Mouse (Mus musculus) spleen, adult 2 months (tissue): ENCODE results near the gene Ldb1. TPM values are rescaled to one million over a fixed set of nuclear protein-coding genes. Genes with fewer than 3 reads are reported as not detected.

ENCODE experiments used
- DNase-seq, 2 experiments: peaks; one replicate each; pipeline versions ENCODE4 v3.0.0 to v3.0.0-alpha.2; 2012 to 2021; ENCODE audit warnings: low spot score in 2 of 2, low read depth in 1 of 2
- H3K27ac ChIP-seq: fragments of 200-500 bp; 2 replicates; pipeline ENCODE4 v1.5.1; 2012; ENCODE audit warnings: low read length, inconsistent platforms; ENCODE audit not compliant: insufficient read depth
- H3K27me3 ChIP-seq: fragments of 200-500 bp; 2 replicates; pipeline ENCODE4 v1.6.1; 2012; ENCODE audit warnings: mild to moderate bottlenecking, moderate library complexity, low read length, inconsistent platforms; ENCODE audit not compliant: control insufficient read depth, insufficient read depth
- H3K36me3 ChIP-seq: fragments of 200-500 bp; 2 replicates; pipeline ENCODE4 v1.6.1; 2012; ENCODE audit warnings: mild to moderate bottlenecking, low read length, inconsistent platforms; ENCODE audit not compliant: control insufficient read depth, insufficient read depth
- H3K4me1 ChIP-seq: fragments of 200-500 bp; 2 replicates; pipeline ENCODE4 v1.6.1; 2011; ENCODE audit warnings: inconsistent platforms; ENCODE audit not compliant: control insufficient read depth, insufficient read depth, insufficient read length
- H3K4me3 ChIP-seq: fragments of 200-500 bp; 2 replicates; pipeline ENCODE4 v1.5.1; 2011; ENCODE audit warnings: mild to moderate bottlenecking, inconsistent platforms; ENCODE audit not compliant: insufficient read depth, insufficient read length; ENCODE audit errors: extremely low read depth
- CTCF ChIP-seq: fragments of 200-500 bp; IDR thresholded peaks from 2 replicates; pipeline ENCODE4 v1.5.1; 2011; ENCODE audit warnings: mild to moderate bottlenecking, inconsistent platforms; ENCODE audit not compliant: insufficient read depth, insufficient read length, insufficient replicate concordance; ENCODE audit errors: extremely low read depth
- POLR2A ChIP-seq: fragments of 200-500 bp; IDR thresholded peaks from 2 replicates; pipeline ENCODE4 v1.6.1; 2011; ENCODE audit warnings: low read depth, low read length, inconsistent platforms
- WGBS: fragments of 180-500 bp; shearing (Covaris S2); methylation state at CpG from one replicate; pipeline ENCODE4 v1.1.7; 2018; 5-methylcytosine and 5-hydroxymethylcytosine counted together
- polyA plus RNA-seq: library from polyadenylated mRNA; depleted of rRNA; stranded (reverse); fragments of >200 nt; gene quantifications from 2 replicates; pipeline ENCODE4 v1.2.3, GENCODE M21; 2012

The Ldb1 gene
- polyA plus RNA-seq, 1 experiment = 224 TPM

DNA sequence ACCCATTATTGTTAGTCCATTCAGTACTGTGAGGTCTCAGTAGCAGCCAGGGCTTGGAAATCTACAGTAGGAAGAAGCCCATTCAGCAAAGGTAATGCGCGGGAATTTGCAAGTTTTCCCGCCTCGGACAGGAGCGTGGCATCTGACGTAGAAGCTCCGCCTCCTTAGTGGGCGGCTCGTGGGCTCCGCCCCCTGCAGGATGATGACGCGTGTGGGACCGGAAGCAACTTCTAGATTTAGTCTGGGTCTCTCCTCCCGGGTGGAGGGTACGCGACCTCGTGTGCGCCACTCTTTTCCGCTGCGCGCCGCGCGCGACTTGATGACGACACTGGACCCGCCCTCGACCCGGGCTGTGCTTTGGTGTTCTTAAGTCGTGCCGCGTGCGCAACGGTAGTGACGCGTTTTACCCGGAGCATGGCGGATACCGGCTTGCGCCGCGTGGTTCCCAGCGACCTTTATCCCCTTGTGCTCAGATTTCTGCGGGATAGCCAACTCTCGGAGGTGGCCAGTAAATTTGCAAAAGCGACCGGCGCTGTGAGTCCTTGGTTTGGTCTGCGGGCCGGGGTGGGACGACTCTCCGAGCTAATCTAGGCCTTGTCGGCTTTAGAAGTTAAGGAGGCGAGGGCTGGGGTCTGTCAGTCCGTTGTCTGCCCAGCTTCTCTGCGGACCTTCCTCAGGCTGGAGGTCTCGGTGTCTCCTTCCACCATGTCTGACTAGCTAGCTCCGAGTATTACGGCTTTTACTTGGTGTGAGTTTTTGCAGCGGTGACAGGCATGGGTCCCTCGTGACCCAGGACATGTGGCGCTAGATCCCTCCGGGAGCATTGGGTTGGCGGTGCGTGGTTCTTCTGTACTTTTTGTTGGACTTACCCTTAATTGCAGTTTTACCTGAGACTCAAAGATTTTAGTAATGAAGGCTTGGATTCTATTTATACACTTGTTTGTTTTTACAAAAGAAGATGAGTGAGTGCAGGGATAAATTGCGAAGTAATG is 30.9 kb upstream of the Ldb1 start, which contains the start of gene Nolc1:
Nolc1 (plus strand) TSS at position 248 of the 992 bp plus-strand sequence.
- H3K36me3 ChIP-seq = peaks cover 22% of the 10 kb centered on the region
- TF ChIP-seq CTCF (no peak), POLR2A (peak; percentile 36; the same call in 1 of the 2 replicates)
- DNase-seq = peak; percentile 98 to 99
- WGBS = under 1% methylated on average over 66 of the region's 66 CpGs
- peaks cover 6% of the 10 kb centered on the region; the same call in 1 of the 2 replicates for H3K4me1 ChIP-seq
- H3K4me3 ChIP-seq = peak within 1 kb of the TSS; percentile 76
- H3K27ac ChIP-seq = peak within 1 kb of the TSS; percentile 26
- H3K27me3 ChIP-seq = no peaks in the 10 kb centered on the region

GRCm38 (mm10) chr19:46074266-46074665 is 29.3 kb upstream of the Ldb1 start:
- 88% methylated on average over 5 of the region's 5 CpGs for WGBS
- Histone ChIP-seq H3K27ac (no peak overlapping the region), H3K36me3 (peaks cover 16% of the 10 kb centered on the region), H3K4me3 (no peak overlapping the region), H3K4me1 (peaks cover 6% of the 10 kb centered on the region; the same call in 1 of the 2 replicates), H3K27me3 (no peaks in the 10 kb centered on the region)
- TF ChIP-seq POLR2A (no peak), CTCF (no peak)
- no peak for DNase-seq

- H3K27ac ChIP-seq = no peak overlapping the region
- no peak for DNase-seq
- peaks cover 6% of the 10 kb centered on the region; the same call in 1 of the 2 replicates for H3K4me1 ChIP-seq
- H3K27me3 ChIP-seq = no peaks in the 10 kb centered on the region
- no peak overlapping the region for H3K4me3 ChIP-seq
- H3K36me3 ChIP-seq = peaks cover 18% of the 10 kb centered on the region
- TF ChIP-seq CTCF (no peak), POLR2A (no peak)
- 91% methylated on average over 7 of the region's 7 CpGs for WGBS
These were observed 28.3 kb upstream of the Ldb1 start for GRCm38 (mm10) chr19:46073285-46073684.

GRCm38 (mm10) chr19:46068054-46068453 is 23.0 kb upstream of the Ldb1 start:
- Histone ChIP-seq H3K36me3 (peaks cover 50% of the 10 kb centered on the region), H3K4me1 (no peaks in the 10 kb centered on the region), H3K4me3 (no peak overlapping the region), H3K27me3 (no peaks in the 10 kb centered on the region), H3K27ac (no peak overlapping the region)
- TF ChIP-seq POLR2A (no peak), CTCF (no peak)
- WGBS = 94% methylated on average over 10 of the region's 10 CpGs
- no peak for DNase-seq

DNA sequence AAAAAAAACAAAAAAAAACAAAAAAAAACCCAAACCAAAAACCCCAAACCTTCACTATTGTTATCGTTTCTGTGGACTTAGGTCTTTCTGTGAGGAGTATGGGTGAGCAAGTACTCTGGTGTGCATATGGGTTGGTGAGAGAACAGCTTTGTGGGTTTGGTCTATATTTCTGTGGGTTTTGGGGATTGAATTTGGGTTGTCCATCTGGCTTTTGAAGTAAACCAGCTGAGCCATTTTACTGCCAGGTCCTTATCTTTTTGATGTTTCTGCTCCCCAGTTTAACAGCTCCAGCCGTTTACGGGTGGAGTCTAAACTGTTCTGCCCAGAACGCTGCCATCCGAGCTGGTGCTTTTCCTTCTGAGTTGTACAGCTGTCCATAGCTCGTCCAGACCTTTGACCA is 15.8 kb upstream of the Ldb1 start:
- no peak for DNase-seq
- peaks cover 4% of the 10 kb centered on the region; the same call in 1 of the 2 replicates for H3K4me1 ChIP-seq
- WGBS = 71% methylated on average over 6 of the region's 6 CpGs

DNA sequence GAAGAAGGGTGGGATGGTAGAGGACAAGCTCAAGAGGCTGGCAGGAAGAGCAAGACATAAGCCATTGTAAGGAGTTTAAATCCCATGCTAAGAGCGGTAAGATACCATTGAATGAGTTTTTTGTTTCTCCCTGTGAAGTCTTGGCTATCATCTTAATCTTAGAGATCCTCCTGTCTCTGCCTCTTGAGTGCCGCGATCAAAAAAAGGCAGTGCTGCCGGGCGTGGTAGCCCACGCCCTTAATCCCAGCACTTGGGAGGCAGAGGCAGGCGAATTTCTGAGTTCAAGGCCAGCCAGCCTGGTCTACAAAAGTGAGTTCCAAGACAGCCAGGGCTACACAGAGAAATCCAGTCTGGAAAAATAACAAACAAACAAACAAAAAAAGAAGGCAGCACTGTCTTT is 13.5 kb upstream of the Ldb1 start:
- H3K36me3 ChIP-seq = peaks cover 16% of the 10 kb centered on the region
- no peak for TF ChIP-seq CTCF
- no peak for TF ChIP-seq POLR2A
- H3K27ac ChIP-seq = no peak overlapping the region
- WGBS = 95% methylated on average over 7 of the region's 7 CpGs
- DNase-seq = no peak
- H3K27me3 ChIP-seq = no peaks in the 10 kb centered on the region
- no peak overlapping the region; the same call in 1 of the 2 replicates for H3K4me3 ChIP-seq
- H3K4me1 ChIP-seq = peaks cover 4% of the 10 kb centered on the region; the same call in 1 of the 2 replicates

More for the DNA sequence above, 15.8 kb upstream of the Ldb1 start:
- Histone ChIP-seq H3K36me3 (peaks cover 35% of the 10 kb centered on the region), H3K27me3 (no peaks in the 10 kb centered on the region), H3K4me3 (no peak overlapping the region), H3K27ac (no peak overlapping the region)
- TF ChIP-seq CTCF = no peak
- TF ChIP-seq POLR2A = no peak

- peak overlapping the region; percentile 84 for H3K4me3 ChIP-seq
- TF ChIP-seq CTCF (no peak), POLR2A (no peak)
- peak overlapping the region; percentile 89 for H3K27ac ChIP-seq
- peaks cover 4% of the 10 kb centered on the region; the same call in 1 of the 2 replicates for H3K4me1 ChIP-seq
- WGBS = 2% methylated on average over 42 of the region's 42 CpGs
- peaks cover 3% of the 10 kb centered on the region for H3K36me3 ChIP-seq
- H3K27me3 ChIP-seq = no peaks in the 10 kb centered on the region
- DNase-seq = peak in 1 of 2 experiments; percentile 64
These were observed 12.1 kb upstream of the Ldb1 start for GRCm38 (mm10) chr19:46056947-46057607.
